Mouse (Mus musculus) G1E (cell line): ENCODE results near the gene Tcl1b4. TPM values are rescaled to one million over a fixed set of nuclear protein-coding genes. Genes with fewer than 3 reads are reported as not detected.

Experiments
- ATAC-seq: 2 replicates; pipeline ENCODE4 v1.8.0; 2016; ENCODE audit warnings: mild to moderate bottlenecking; ENCODE audit not compliant: insufficient number of reproducible peaks, poor library complexity, low FRiP score, severe bottlenecking; ENCODE audit errors: extremely low read depth
- DNase-seq: peaks from one replicate; pipeline ENCODE4 v3.0.0; 2012; ENCODE audit warnings: low spot score
- H3K27me3 ChIP-seq: 2 replicates; pipeline ENCODE4 v1.6.1; 2012; ENCODE audit warnings: mild to moderate bottlenecking, low read length, inconsistent platforms; ENCODE audit not compliant: insufficient read depth
- H3K36me3 ChIP-seq: replicated peaks from 2 replicates; pipeline ENCODE3; 2012; ENCODE audit warnings: mild to moderate bottlenecking, inconsistent platforms
- H3K4me1 ChIP-seq: 2 replicates; pipeline ENCODE4 v1.6.1; 2012; ENCODE audit warnings: low read depth, low read length, inconsistent platforms, mixed read lengths; ENCODE audit not compliant: insufficient read depth
- H3K4me3 ChIP-seq: 2 replicates; pipeline ENCODE4 v1.5.1; 2012; ENCODE audit warnings: low read depth, mild to moderate bottlenecking, inconsistent platforms, low read length, moderate library complexity, mixed read lengths
- H3K9me3 ChIP-seq: replicated peaks from 2 replicates; pipeline ENCODE4 v1.6.1; 2012; ENCODE audit warnings: inconsistent platforms
- CTCF ChIP-seq: IDR thresholded peaks from 2 replicates; pipeline ENCODE4 v1.5.1; 2012; ENCODE audit warnings: low read depth, low read length, inconsistent platforms, mixed read lengths
- GATA1 ChIP-seq: IDR thresholded peaks from 2 replicates; pipeline ENCODE4 v1.6.1; 2012; ENCODE audit warnings: borderline replicate concordance, low read length, inconsistent platforms, mixed read lengths
- GATA2 ChIP-seq: IDR thresholded peaks from 2 replicates; pipeline ENCODE4 v1.6.1; 2012; ENCODE audit warnings: low read depth, low read length, inconsistent platforms, borderline replicate concordance
- POLR2AphosphoS5 ChIP-seq: IDR thresholded peaks from 2 replicates; pipeline ENCODE4 v1.6.1; 2012; ENCODE audit warnings: low read depth, low read length, inconsistent platforms; ENCODE audit not compliant: insufficient replicate concordance
- TAL1 ChIP-seq: conservative IDR thresholded peaks from 2 replicates; pipeline ENCODE4 v1.6.1; 2012; ENCODE audit warnings: low read depth, low read length, inconsistent platforms, mixed read lengths
- polyA plus RNA-seq: library from polyadenylated mRNA; stranded (reverse); fragments of >175 nt; gene quantifications from 2 replicates; pipeline ENCODE4 v1.2.3, GENCODE M21; 2012
- total RNA-seq, 2 experiments: library from RNA; stranded (forward) in 1 of 2; stranded (reverse) in 1 of 2; fragments of 200-1000 nt in 1 of 2; fragments of >200 nt in 1 of 2; fragmentation: Nextera tagmentation in 1 of 2; gene quantifications; 2 replicates each; pipeline ENCODE4 v1.2.3; 2014 to 2017

Gene Tcl1b4
- total and polyA plus RNA-seq, 3 experiments: 0.22 TPM; not detected in 2

- H3K9me3 ChIP-seq: peaks cover 69% of the 10 kb centered on the region
- no peaks in the 10 kb centered on the region for H3K36me3 ChIP-seq
- no peak within 1 kb of the TSS; the same call in 1 of the 2 replicates for H3K4me3 ChIP-seq
- DNase-seq (no peak), ATAC-seq (no peak)
- H3K4me1 ChIP-seq: no peaks in the 10 kb centered on the region
- TF ChIP-seq CTCF (no peak), GATA1 (no peak), TAL1 (no peak), GATA2 (no peak)
- H3K27me3 ChIP-seq: peaks cover 3% of the 10 kb centered on the region; the same call in 1 of the 2 replicates
Measured at GRCm38 (mm10) chr12:105222601-105223319, 21.0 kb downstream of the Tcl1b4 start, which contains the start of gene Tcl1. TSS of gene Tcl1 (minus strand) at chr12:105222793.

GRCm38 (mm10) chr12:105224621-105225320 is 23.0 kb downstream of the Tcl1b4 start:
- Histone ChIP-seq H3K27me3 (peaks cover 3% of the 10 kb centered on the region; the same call in 1 of the 2 replicates), H3K36me3 (no peaks in the 10 kb centered on the region), H3K4me1 (no peaks in the 10 kb centered on the region), H3K4me3 (no peak overlapping the region), H3K9me3 (peaks cover 55% of the 10 kb centered on the region)
- DNase-seq (no peak), ATAC-seq (no peak)
- TF ChIP-seq CTCF (no peak), POLR2AphosphoS5 (no peak), GATA2 (no peak), GATA1 (no peak), TAL1 (no peak)

GRCm38 (mm10) chr12:105234362-105234761 is 32.6 kb downstream of the Tcl1b4 start:
- no peaks in the 10 kb centered on the region for H3K36me3 ChIP-seq
- ATAC-seq (no peak), DNase-seq (no peak)
- no peaks in the 10 kb centered on the region for H3K27me3 ChIP-seq
- TF ChIP-seq GATA2 (no peak), POLR2AphosphoS5 (no peak), GATA1 (no peak), TAL1 (no peak), CTCF (no peak)
- H3K4me1 ChIP-seq: no peaks in the 10 kb centered on the region
- H3K9me3 ChIP-seq: peaks cover 66% of the 10 kb centered on the region
- H3K4me3 ChIP-seq: no peak overlapping the region

GRCm38 (mm10) chr12:105235091-105235490 is 33.3 kb downstream of the Tcl1b4 start:
- no peaks in the 10 kb centered on the region for H3K27me3 ChIP-seq
- H3K36me3 ChIP-seq: no peaks in the 10 kb centered on the region
- peaks cover 72% of the 10 kb centered on the region for H3K9me3 ChIP-seq
- TF ChIP-seq GATA2 (no peak), CTCF (no peak)
- no peak overlapping the region for H3K4me3 ChIP-seq
- no peak for ATAC-seq
- H3K4me1 ChIP-seq: no peaks in the 10 kb centered on the region
- DNase-seq: no peak

- peaks cover 89% of the 10 kb centered on the region for H3K9me3 ChIP-seq
- H3K27me3 ChIP-seq: no peaks in the 10 kb centered on the region
- no peaks in the 10 kb centered on the region for H3K4me1 ChIP-seq
- ATAC-seq: no peak
- DNase-seq: no peak
- H3K4me3 ChIP-seq: no peak overlapping the region
- no peaks in the 10 kb centered on the region for H3K36me3 ChIP-seq
- no peak for TF ChIP-seq POLR2AphosphoS5
- no peak for TF ChIP-seq CTCF
- no peak for TF ChIP-seq GATA1
- TF ChIP-seq GATA2: no peak
- no peak for TF ChIP-seq TAL1
Measured at GRCm38 (mm10) chr12:105239060-105239459, 37.3 kb downstream of the Tcl1b4 start.

GRCm38 (mm10) chr12:105248763-105249233 is 47.0 kb downstream of the Tcl1b4 start:
- TF ChIP-seq CTCF (no peak), TAL1 (no peak), GATA1 (no peak), POLR2AphosphoS5 (no peak), GATA2 (no peak)
- Histone ChIP-seq H3K36me3 (no peaks in the 10 kb centered on the region), H3K4me1 (no peaks in the 10 kb centered on the region), H3K27me3 (no peaks in the 10 kb centered on the region), H3K9me3 (peaks cover 96% of the 10 kb centered on the region), H3K4me3 (no peak overlapping the region)
- no peak for ATAC-seq
- DNase-seq: no peak
